Mouse (Mus musculus): Measurements from ENCODE around the gene Olfr869. TPM values are rescaled to one million over a fixed set of nuclear protein-coding genes. Genes with fewer than 3 reads are reported as not detected.

Gene Olfr869
- not detected in 2 replicates for polyA plus RNA-seq (2012; ENCODE audit: insufficient read depth, low replicate concordance)

DNA sequence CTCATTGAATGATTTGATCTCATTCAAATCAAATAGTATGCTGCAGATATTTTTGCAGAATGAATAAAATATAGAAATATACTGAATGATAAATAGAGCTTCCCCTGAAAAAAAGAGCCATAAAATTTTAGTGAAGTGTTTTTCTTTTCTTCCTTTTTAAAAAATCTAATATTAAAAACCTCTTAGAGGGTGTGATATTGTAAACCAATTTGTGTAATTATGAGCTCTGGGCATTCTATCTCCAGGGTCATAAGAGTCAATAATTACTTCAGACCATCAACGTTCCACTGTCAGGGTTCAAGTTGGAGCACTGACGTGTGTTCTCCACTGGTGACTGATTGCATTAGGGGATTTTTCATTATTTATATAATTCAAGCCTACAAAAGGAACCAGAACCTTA, at the start of gene Olfr869:
TSS of gene Olfr869 (plus strand) at position 301 of the 400 bp plus-strand sequence.
- Histone ChIP-seq H3K9me3 (no peaks in the 10 kb centered on the region), H3K4me1 (no peaks in the 10 kb centered on the region), H3K4me3 (replicated peaks) (no peak within 1 kb of the TSS), H3K36me3 (replicated peaks; ENCODE audit: low read length) (no peaks in the 10 kb centered on the region), H3K27me3 (replicated peaks) (no peaks in the 10 kb centered on the region)
- TF ChIP-seq FLI1 (IDR thresholded peaks at IDR 0.05; ENCODE audit: low read length) = no peak
- TF ChIP-seq GATA1 (IDR thresholded peaks at IDR 0.05; ENCODE audit: borderline replicate concordance, low read length) = no peak

- Histone ChIP-seq H3K9me3 (no peaks in the 10 kb centered on the region), H3K4me1 (no peaks in the 10 kb centered on the region), H3K36me3 (replicated peaks; ENCODE audit: low read length) (no peaks in the 10 kb centered on the region), H3K4me3 (replicated peaks) (no peak within 1 kb of the TSS), H3K27me3 (replicated peaks) (no peaks in the 10 kb centered on the region)
- no peak for TF ChIP-seq FLI1 (IDR thresholded peaks at IDR 0.05; ENCODE audit: low read length)
- no peak for TF ChIP-seq GATA1 (IDR thresholded peaks at IDR 0.05; ENCODE audit: borderline replicate concordance, low read length)
These were observed 30.5 kb upstream of the Olfr869 start, which contains the start of gene Olfr868 for GRCm38 (mm10) chr9:20098326-20098725. TSS of gene Olfr868 (plus strand) at chr9:20098626.

DNA sequence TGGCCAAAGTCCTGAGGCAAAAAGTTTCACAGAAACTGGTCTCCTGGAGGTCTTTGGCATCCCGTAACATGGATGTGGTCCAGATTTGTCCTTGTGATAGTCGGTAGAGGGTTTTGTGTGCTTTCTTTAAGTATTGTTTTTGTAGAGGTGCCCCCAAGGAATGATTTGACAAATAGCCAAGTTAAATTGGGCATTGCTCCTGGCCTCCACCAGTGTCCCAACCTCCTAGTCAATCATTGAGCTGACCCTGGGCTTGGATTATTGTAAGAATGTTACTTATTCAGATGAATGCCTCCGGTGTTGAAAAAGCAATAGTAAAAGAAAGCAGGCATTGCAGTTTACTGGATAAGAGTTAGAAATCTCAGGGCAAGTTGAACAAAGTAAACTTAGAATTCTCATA, 20.9 kb downstream of the Olfr869 start:
- Histone ChIP-seq H3K4me3 (replicated peaks) (no peak overlapping the region), H3K36me3 (replicated peaks; ENCODE audit: low read length) (no peaks in the 10 kb centered on the region), H3K4me1 (no peaks in the 10 kb centered on the region), H3K9me3 (no peaks in the 10 kb centered on the region; the same call in 1 of the 2 replicates), H3K27me3 (replicated peaks) (no peaks in the 10 kb centered on the region)
- TF ChIP-seq FLI1 (IDR thresholded peaks at IDR 0.05; ENCODE audit: low read length) (no peak), GATA1 (IDR thresholded peaks at IDR 0.05; ENCODE audit: borderline replicate concordance, low read length) (no peak)

DNA sequence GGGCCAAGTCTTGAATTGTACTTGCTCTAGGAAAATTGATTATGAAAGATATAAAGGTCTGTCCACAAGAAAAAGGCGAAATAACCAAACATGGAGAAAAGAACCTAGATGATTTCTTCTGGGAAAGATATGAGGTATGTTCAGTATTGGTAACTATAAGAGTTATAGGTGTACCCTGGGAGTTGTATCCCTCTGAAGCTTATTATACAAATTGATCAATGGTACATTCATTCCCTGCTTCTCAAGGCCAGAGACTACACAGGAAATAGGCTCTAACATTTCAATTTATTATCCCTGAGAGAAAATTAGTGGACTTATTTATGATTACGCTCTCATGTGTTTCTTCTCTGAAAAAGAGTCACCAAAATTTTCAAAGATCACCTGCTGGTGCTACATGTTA, 45.1 kb downstream of the Olfr869 start, which contains the start of gene Olfr870:
TSS of gene Olfr870 (minus strand) at position 101 of the 400 bp plus-strand sequence.
- Histone ChIP-seq H3K4me3 (replicated peaks) (no peak within 1 kb of the TSS), H3K36me3 (replicated peaks; ENCODE audit: low read length) (no peaks in the 10 kb centered on the region), H3K27me3 (replicated peaks) (no peaks in the 10 kb centered on the region), H3K4me1 (no peaks in the 10 kb centered on the region), H3K9me3 (no peaks in the 10 kb centered on the region)
- TF ChIP-seq GATA1 (IDR thresholded peaks at IDR 0.05; ENCODE audit: borderline replicate concordance, low read length) = no peak
- TF ChIP-seq FLI1 (IDR thresholded peaks at IDR 0.05; ENCODE audit: low read length) = no peak

- no peaks in the 10 kb centered on the region for H3K4me1 ChIP-seq
- H3K9me3 ChIP-seq = 0 out of 2 replicates have a peak, but pooled peaks cover 3% of the 10 kb centered on the region
- no peaks in the 10 kb centered on the region for H3K27me3 ChIP-seq (replicated peaks)
- H3K4me3 ChIP-seq (replicated peaks) = no peak overlapping the region
- TF ChIP-seq GATA1 (IDR thresholded peaks at IDR 0.05; ENCODE audit: borderline replicate concordance, low read length) (no peak), FLI1 (IDR thresholded peaks at IDR 0.05; ENCODE audit: low read length) (no peak)
- H3K36me3 ChIP-seq (replicated peaks; ENCODE audit: low read length) = no peaks in the 10 kb centered on the region
These were observed 50.7 kb downstream of the Olfr869 start for GRCm38 (mm10) chr9:20179463-20179862.

Other genes starting within 250 kb of the Olfr869 start
- gene Olfr862, start 241.0 kb upstream of the Olfr869 start, polyA plus RNA-seq (2012; ENCODE audit: insufficient read depth, low replicate concordance) = not detected in 2 replicates
- 0.03 TPM in 1 of 2 replicates, not detected in the other for gene Olfr77, start 212.1 kb upstream of the Olfr869 start, polyA plus RNA-seq (2012; ENCODE audit: insufficient read depth, low replicate concordance)
- not detected in 2 replicates for gene Olfr866, start 101.0 kb upstream of the Olfr869 start, polyA plus RNA-seq (2012; ENCODE audit: insufficient read depth, low replicate concordance)
- gene Olfr867, start 71.4 kb upstream of the Olfr869 start, polyA plus RNA-seq (2012; ENCODE audit: insufficient read depth, low replicate concordance) = not detected in 2 replicates
- gene Olfr868, start 30.4 kb upstream of the Olfr869 start, polyA plus RNA-seq (2012; ENCODE audit: insufficient read depth, low replicate concordance) = not detected in 2 replicates
- gene Olfr870, start 45.0 kb downstream of the Olfr869 start, polyA plus RNA-seq (2012; ENCODE audit: insufficient read depth, low replicate concordance) = not detected in 2 replicates
- not detected in 2 replicates for gene Olfr871, start 83.2 kb downstream of the Olfr869 start, polyA plus RNA-seq (2012; ENCODE audit: insufficient read depth, low replicate concordance)
- not detected in 2 replicates for gene Olfr872, start 108.1 kb downstream of the Olfr869 start, polyA plus RNA-seq (2012; ENCODE audit: insufficient read depth, low replicate concordance)
- gene Olfr39, start 153.3 kb downstream of the Olfr869 start, polyA plus RNA-seq (2012; ENCODE audit: insufficient read depth, low replicate concordance) = not detected in 2 replicates
- gene Olfr873, start 169.5 kb downstream of the Olfr869 start, polyA plus RNA-seq (2012; ENCODE audit: insufficient read depth, low replicate concordance) = 0.34 TPM in 1 of 2 replicates, not detected in the other
- gene Olfr18, start 207.1 kb downstream of the Olfr869 start, polyA plus RNA-seq (2012; ENCODE audit: insufficient read depth, low replicate concordance) = not detected in 2 replicates

All from megakaryocyte, embryonic 14.5 days (primary cell).